Mouse (Mus musculus) MEL (cell line): ENCODE results near the gene Wnt10b.

Experiments
- CHD2 ChIP-seq: IDR thresholded peaks from 2 replicates; pipeline ENCODE4 v1.6.1; 2011; ENCODE audit warnings: low read length, improper control_type of control experiment
- CTCF ChIP-seq, 3 experiments: IDR thresholded peaks in 2 of 3; conservative IDR thresholded peaks in 1 of 3; 2 replicates each; pipeline ENCODE4 v1.5.1; 2011 to 2012; ENCODE audit warnings: low read length in 3 of 3, low read depth in 2 of 3, mild to moderate bottlenecking in 2 of 3, improper control_type of control experiment in 1 of 3, inconsistent platforms in 1 of 3, mixed read lengths in 1 of 3, moderate library complexity in 1 of 3; ENCODE audit not compliant: control insufficient read depth in 1 of 3, insufficient read depth in 1 of 3, poor library complexity in 1 of 3, severe bottlenecking in 1 of 3
- EP300 ChIP-seq, 2 experiments: IDR thresholded peaks; 2 replicates each; pipeline ENCODE4 v1.6.1; 2011; ENCODE audit warnings: improper control_type of control experiment in 2 of 2, low read length in 2 of 2, low read depth in 1 of 2, mild to moderate bottlenecking in 1 of 2
- MAZ ChIP-seq: IDR thresholded peaks from 2 replicates; pipeline ENCODE4 v1.6.1; 2012; ENCODE audit warnings: low read depth, mild to moderate bottlenecking, inconsistent platforms, low read length, improper control_type of control experiment
- POLR2A ChIP-seq, 2 experiments: IDR thresholded peaks; 2 replicates each; pipeline ENCODE4 v1.6.1; 2011 to 2012; ENCODE audit warnings: low read length in 2 of 2, mild to moderate bottlenecking in 2 of 2, control low read depth in 1 of 2, improper control_type of control experiment in 1 of 2, low read depth in 1 of 2, moderate library complexity in 1 of 2; ENCODE audit not compliant: control insufficient read depth in 1 of 2, insufficient read depth in 1 of 2, poor library complexity in 1 of 2

- TF ChIP-seq EP300 (IDR thresholded peaks at IDR 0.05; ENCODE audit: low read depth in 1 of 2, low read length in 2 of 2) (no peak), MAZ (no peak), POLR2A (IDR thresholded peaks at IDR 0.05; ENCODE audit: control insufficient read depth in 1 of 2, insufficient read depth in 1 of 2, low read depth in 1 of 2, low read length in 2 of 2, poor library complexity in 1 of 2) (no peak), CHD2 (no peak), CTCF (IDR thresholded peaks at IDR 0.05 in 2 of 3, conservative IDR thresholded peaks at IDR 0.05 in 1 of 3; ENCODE audit: control insufficient read depth in 1 of 3, insufficient read depth in 1 of 3, low read depth in 2 of 3, low read length in 3 of 3, poor library complexity in 1 of 3, severe bottlenecking in 1 of 3) (no peak)
Measured at GRCm38 (mm10) chr15:98778191-98778770, 331 bp upstream of the Wnt10b start.
